Mouse (Mus musculus): Measurements from ENCODE around the gene Zswim3. TPM values are rescaled to one million over a fixed set of nuclear protein-coding genes. Genes with fewer than 3 reads are reported as not detected.

Gene Zswim3
- polyA plus RNA-seq, 1 experiment: 5.9 TPM

GRCm38 (mm10) chr2:164831029-164831428 is 26.1 kb downstream of the Zswim3 start:
- WGBS: 93% methylated on average over 10 of the region's 10 CpGs
- peaks cover 20% of the 10 kb centered on the region for H3K4me1 ChIP-seq (replicated peaks; ENCODE audit: control insufficient read depth, insufficient read depth, low read length)
- no peak for DNase-seq

GRCm38 (mm10) chr2:164832032-164832747 is 27.3 kb downstream of the Zswim3 start:
- DNase-seq: no peak
- WGBS: 62% methylated on average over 16 of the region's 16 CpGs
- no peak overlapping the region for H3K27ac ChIP-seq (ENCODE audit: control insufficient read depth, insufficient read depth, low read length)
- H3K4me1 ChIP-seq (replicated peaks; ENCODE audit: control insufficient read depth, insufficient read depth, low read length): peaks cover 20% of the 10 kb centered on the region
- no peak for TF ChIP-seq CTCF (IDR thresholded peaks at IDR 0.05; ENCODE audit: borderline replicate concordance, control insufficient read depth, extremely low read depth, insufficient read depth, low read length, poor library complexity)
- no peak for TF ChIP-seq POLR2A (IDR thresholded peaks at IDR 0.05; ENCODE audit: control insufficient read depth, extremely low read depth, insufficient read depth, low read length, poor library complexity)
- no peak overlapping the region; the same call in 1 of the 2 replicates for H3K4me3 ChIP-seq (ENCODE audit: control insufficient read depth, insufficient read depth, low read length)
- no peaks in the 10 kb centered on the region for H3K27me3 ChIP-seq (ENCODE audit: control insufficient read depth, insufficient read depth, low read length)
- H3K36me3 ChIP-seq (ENCODE audit: control insufficient read depth, insufficient read depth, low read length): peaks cover 4% of the 10 kb centered on the region; the same call in 1 of the 2 replicates

More at GRCm38 (mm10) chr2:164831029-164831428, 26.1 kb downstream of the Zswim3 start:
- Histone ChIP-seq H3K27me3 (ENCODE audit: control insufficient read depth, insufficient read depth, low read length) (no peaks in the 10 kb centered on the region), H3K4me3 (ENCODE audit: control insufficient read depth, insufficient read depth, low read length) (no peak overlapping the region), H3K36me3 (ENCODE audit: control insufficient read depth, insufficient read depth, low read length) (0 out of 2 replicates have a peak, but pooled peaks cover 1% of the 10 kb centered on the region), H3K27ac (ENCODE audit: control insufficient read depth, insufficient read depth, low read length) (no peak overlapping the region)
- no peak for TF ChIP-seq POLR2A (IDR thresholded peaks at IDR 0.05; ENCODE audit: control insufficient read depth, extremely low read depth, insufficient read depth, low read length, poor library complexity)
- TF ChIP-seq CTCF (IDR thresholded peaks at IDR 0.05; ENCODE audit: borderline replicate concordance, control insufficient read depth, extremely low read depth, insufficient read depth, low read length, poor library complexity): no peak

GRCm38 (mm10) chr2:164832748-164833301 is 27.9 kb downstream of the Zswim3 start, which contains the start of gene Ctsa:
Gene Ctsa (plus strand): TSS chr2:164832873.
- TF ChIP-seq CTCF (IDR thresholded peaks at IDR 0.05; ENCODE audit: borderline replicate concordance, control insufficient read depth, extremely low read depth, insufficient read depth, low read length, poor library complexity) (peak; percentile 76), POLR2A (IDR thresholded peaks at IDR 0.05; ENCODE audit: control insufficient read depth, extremely low read depth, insufficient read depth, low read length, poor library complexity) (0 out of 2 replicates have a peak, but pooled peaks have one; percentile 22)
- peak within 1 kb of the TSS; percentile 87 for H3K4me3 ChIP-seq (ENCODE audit: control insufficient read depth, insufficient read depth, low read length)
- peaks cover 20% of the 10 kb centered on the region for H3K4me1 ChIP-seq (replicated peaks; ENCODE audit: control insufficient read depth, insufficient read depth, low read length)
- H3K36me3 ChIP-seq (ENCODE audit: control insufficient read depth, insufficient read depth, low read length): peaks cover 5% of the 10 kb centered on the region; the same call in 1 of the 2 replicates
- H3K27me3 ChIP-seq (ENCODE audit: control insufficient read depth, insufficient read depth, low read length): no peaks in the 10 kb centered on the region
- peak within 1 kb of the TSS; percentile 55 for H3K27ac ChIP-seq (ENCODE audit: control insufficient read depth, insufficient read depth, low read length)
- WGBS: under 1% methylated on average over 35 of the region's 35 CpGs
- peak; percentile 82 for DNase-seq

- Histone ChIP-seq H3K4me1 (replicated peaks; ENCODE audit: control insufficient read depth, insufficient read depth, low read length) (peaks cover 20% of the 10 kb centered on the region), H3K4me3 (ENCODE audit: control insufficient read depth, insufficient read depth, low read length) (peak within 1 kb of the TSS; percentile 87), H3K27me3 (ENCODE audit: control insufficient read depth, insufficient read depth, low read length) (no peaks in the 10 kb centered on the region), H3K36me3 (ENCODE audit: control insufficient read depth, insufficient read depth, low read length) (peaks cover 11% of the 10 kb centered on the region), H3K27ac (ENCODE audit: control insufficient read depth, insufficient read depth, low read length) (peak within 1 kb of the TSS; percentile 55)
- under 1% methylated on average over 31 of the region's 31 CpGs for WGBS
- peak; percentile 84 for DNase-seq
- no peak for TF ChIP-seq CTCF (IDR thresholded peaks at IDR 0.05; ENCODE audit: borderline replicate concordance, control insufficient read depth, extremely low read depth, insufficient read depth, low read length, poor library complexity)
- peak; percentile 64; the same call in 1 of the 2 replicates for TF ChIP-seq POLR2A (IDR thresholded peaks at IDR 0.05; ENCODE audit: control insufficient read depth, extremely low read depth, insufficient read depth, low read length, poor library complexity)
These were observed 28.5 kb downstream of the Zswim3 start, which contains the start of gene Neurl2 for GRCm38 (mm10) chr2:164833314-164833959. Gene Neurl2 (minus strand): TSS chr2:164833456.

DNA sequence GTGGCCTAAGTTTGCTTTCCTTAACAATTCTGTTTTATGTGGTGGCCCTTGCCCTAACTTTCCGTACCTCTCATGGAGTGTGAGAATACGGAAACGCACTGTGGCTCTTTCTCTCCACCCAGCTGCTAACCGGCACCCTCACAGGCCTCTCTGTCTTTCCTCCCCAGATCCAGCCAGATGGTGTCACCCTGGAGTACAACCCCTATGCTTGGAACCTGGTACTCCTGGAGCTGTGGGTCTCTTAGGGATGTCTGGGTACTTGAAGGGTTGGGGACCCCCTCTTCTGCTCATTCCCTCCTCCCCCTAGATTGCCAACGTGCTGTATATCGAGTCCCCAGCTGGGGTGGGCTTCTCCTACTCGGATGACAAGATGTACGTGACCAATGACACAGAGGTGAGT is 29.6 kb downstream of the Zswim3 start:
- H3K4me1 ChIP-seq (replicated peaks; ENCODE audit: control insufficient read depth, insufficient read depth, low read length): peaks cover 20% of the 10 kb centered on the region
- no peaks in the 10 kb centered on the region for H3K27me3 ChIP-seq (ENCODE audit: control insufficient read depth, insufficient read depth, low read length)
- TF ChIP-seq CTCF (IDR thresholded peaks at IDR 0.05; ENCODE audit: borderline replicate concordance, control insufficient read depth, extremely low read depth, insufficient read depth, low read length, poor library complexity): no peak; the same call in 1 of the 2 replicates
- no peak for TF ChIP-seq POLR2A (IDR thresholded peaks at IDR 0.05; ENCODE audit: control insufficient read depth, extremely low read depth, insufficient read depth, low read length, poor library complexity)
- WGBS: 38% methylated on average over 8 of the region's 8 CpGs
- peak overlapping the region; percentile 55; the same call in 1 of the 2 replicates for H3K27ac ChIP-seq (ENCODE audit: control insufficient read depth, insufficient read depth, low read length)
- peak overlapping the region; percentile 87 for H3K4me3 ChIP-seq (ENCODE audit: control insufficient read depth, insufficient read depth, low read length)
- DNase-seq: peak; percentile 57
- peaks cover 21% of the 10 kb centered on the region for H3K36me3 ChIP-seq (ENCODE audit: control insufficient read depth, insufficient read depth, low read length)

DNA sequence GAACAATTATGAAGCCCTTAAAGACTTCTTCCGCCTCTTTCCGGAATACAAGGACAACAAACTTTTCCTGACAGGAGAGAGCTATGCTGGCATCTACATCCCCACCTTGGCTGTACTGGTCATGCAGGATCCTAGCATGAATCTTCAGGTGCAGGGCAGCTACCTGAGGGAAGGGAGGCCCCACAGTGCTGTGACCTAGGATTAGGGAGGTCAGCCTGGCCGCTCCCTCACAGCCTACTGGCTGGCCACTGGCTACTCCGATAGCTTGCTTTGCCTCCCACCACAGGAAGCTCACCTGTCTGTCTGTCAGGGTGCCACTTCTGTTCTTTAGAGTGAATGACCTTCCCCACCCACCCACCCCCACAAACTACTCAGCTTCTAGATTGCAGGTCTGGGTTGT is 30.3 kb downstream of the Zswim3 start:
- Histone ChIP-seq H3K4me1 (replicated peaks; ENCODE audit: control insufficient read depth, insufficient read depth, low read length) (peaks cover 20% of the 10 kb centered on the region), H3K27ac (ENCODE audit: control insufficient read depth, insufficient read depth, low read length) (no peak overlapping the region), H3K4me3 (ENCODE audit: control insufficient read depth, insufficient read depth, low read length) (no peak overlapping the region), H3K36me3 (ENCODE audit: control insufficient read depth, insufficient read depth, low read length) (peaks cover 21% of the 10 kb centered on the region), H3K27me3 (ENCODE audit: control insufficient read depth, insufficient read depth, low read length) (no peaks in the 10 kb centered on the region)
- 98% methylated on average over 4 of the region's 4 CpGs for WGBS
- TF ChIP-seq POLR2A (IDR thresholded peaks at IDR 0.05; ENCODE audit: control insufficient read depth, extremely low read depth, insufficient read depth, low read length, poor library complexity): no peak
- TF ChIP-seq CTCF (IDR thresholded peaks at IDR 0.05; ENCODE audit: borderline replicate concordance, control insufficient read depth, extremely low read depth, insufficient read depth, low read length, poor library complexity): no peak
- no peak for DNase-seq
